23 mouse cellular contexts compared by ENCODE assay signal in genomic region chr7:71224320-71224865, GRCm38 (mm10).
A peak's percentile ranks its signal among the peaks of the same experiment; 100 is the strongest.
DNase-seq lines count a peak whose midpoint lies in the region; ATAC-seq and TF ChIP-seq lines count a peak whose summit lies in the region.
"Had no signal": no experiment of that assay in that cellular context is flagged by ENCODE, and none has a peak within 500 bp of the region (broad histone marks: within the 10 kb centered on the region; RNA-seq: fewer than 3 reads in every experiment).

No protein-coding gene starts in this region.

- H3K9me3 ChIP-seq in limb, embryonic 12.5 days, result no peaks in the 10 kb centered on the region
- H3K9me3 ChIP-seq in limb, embryonic 10.5 days (replicated peaks), result no peaks in the 10 kb centered on the region
- H3K9me3 ChIP-seq in intestine, embryonic 14.5 days (ENCODE audit: control insufficient read depth, low read length), result no peaks in the 10 kb centered on the region
- H3K9me3 ChIP-seq in limb, embryonic 15.5 days, result no peaks in the 10 kb centered on the region
- no peaks in the 10 kb centered on the region for H3K9me3 ChIP-seq in heart, embryonic 12.5 days (replicated peaks)
- H3K9me3 ChIP-seq: embryonic facial prominence, embryonic 12.5 days; hindbrain, embryonic 13.5 days; midbrain, embryonic 10.5 days; neural tube, embryonic 15.5 days had no signal

- peak overlapping the region; percentile 28 for H3K4me2 ChIP-seq in limb, embryonic 12.5 days
- peak overlapping the region; percentile 44 for H3K4me2 ChIP-seq in intestine, embryonic 14.5 days (ENCODE audit: low read length)
- H3K4me2 ChIP-seq in limb, embryonic 15.5 days, result peak overlapping the region; percentile 19; the same call in 1 of the 2 replicates
- H3K4me2 ChIP-seq in heart, embryonic 12.5 days, result no peak overlapping the region
- H3K4me2 ChIP-seq: embryonic facial prominence, embryonic 12.5 days; hindbrain, embryonic 13.5 days; neural tube, embryonic 15.5 days had no signal

- no peak for TF ChIP-seq POLR2A in kidney, adult 2 months (IDR thresholded peaks at IDR 0.05; ENCODE audit: low read depth, low read length)

- peak overlapping the region; percentile 61 for H3K27ac ChIP-seq in kidney, adult 2 months (ENCODE audit: insufficient read depth, low read depth, low read length)
- no peak overlapping the region for H3K27ac ChIP-seq in limb, embryonic 12.5 days
- no peak overlapping the region for H3K27ac ChIP-seq in limb, embryonic 10.5 days
- H3K27ac ChIP-seq in intestine, embryonic 14.5 days (ENCODE audit: low read depth), result no peak overlapping the region; the same call in 1 of the 2 replicates
- H3K27ac ChIP-seq in limb, embryonic 15.5 days, result no peak overlapping the region
- no peak overlapping the region for H3K27ac ChIP-seq in heart, embryonic 12.5 days (ENCODE audit: poor library complexity, severe bottlenecking)
- H3K27ac ChIP-seq: embryonic facial prominence, embryonic 12.5 days; hindbrain, embryonic 13.5 days; layer of hippocampus, adult 2 months; midbrain, embryonic 10.5 days; neural tube, embryonic 15.5 days had no signal

- no peak for DNase-seq in kidney, adult 2 months
- no peak for DNase-seq in kidney, postnatal 10 days
- DNase-seq in limb, embryonic 10.5 days (ENCODE audit: low spot score), result no peak
- no peak for DNase-seq in intestine, embryonic 14.5 days (ENCODE audit: low spot score)
- DNase-seq in adrenal gland, postnatal 25 days, result no peak
- DNase-seq: adrenal gland, adult 8-10 months; cerebellum, adult 18-20 months; cerebellum, postnatal 14 days; forebrain, postnatal 0 days; gastrocnemius, postnatal 14 days; heart, postnatal 36 days; layer of hippocampus, postnatal 36 days; right cerebral cortex, adult 18-20 months had no signal

- H3K36me3 ChIP-seq in kidney, adult 2 months (ENCODE audit: control insufficient read depth, insufficient read depth, low read length), result no peaks in the 10 kb centered on the region
- H3K36me3 ChIP-seq in limb, embryonic 12.5 days, result no peaks in the 10 kb centered on the region
- no peaks in the 10 kb centered on the region for H3K36me3 ChIP-seq in limb, embryonic 10.5 days
- H3K36me3 ChIP-seq in intestine, embryonic 14.5 days (ENCODE audit: control insufficient read depth, insufficient read depth, low read length), result no peaks in the 10 kb centered on the region
- H3K36me3 ChIP-seq in limb, embryonic 15.5 days, result no peaks in the 10 kb centered on the region
- no peaks in the 10 kb centered on the region for H3K36me3 ChIP-seq in heart, embryonic 12.5 days
- H3K36me3 ChIP-seq: embryonic facial prominence, embryonic 12.5 days; hindbrain, embryonic 13.5 days; midbrain, embryonic 10.5 days; neural tube, embryonic 15.5 days had no signal

- H3K4me3 ChIP-seq in kidney, adult 2 months (ENCODE audit: insufficient read depth, low read depth, low read length), result no peak overlapping the region
- no peak overlapping the region for H3K4me3 ChIP-seq in limb, embryonic 12.5 days (replicated peaks)
- H3K4me3 ChIP-seq in limb, embryonic 10.5 days, result no peak overlapping the region
- H3K4me3 ChIP-seq in intestine, embryonic 14.5 days (ENCODE audit: low read depth, low read length), result no peak overlapping the region
- peak overlapping the region; percentile 10; the same call in 1 of the 2 replicates for H3K4me3 ChIP-seq in limb, embryonic 15.5 days
- H3K4me3 ChIP-seq in heart, embryonic 12.5 days, result no peak overlapping the region
- H3K4me3 ChIP-seq: embryonic facial prominence, embryonic 12.5 days; hindbrain, embryonic 13.5 days; layer of hippocampus, adult 2 months; midbrain, embryonic 10.5 days; neural tube, embryonic 15.5 days had no signal

- no peaks in the 10 kb centered on the region for H3K4me1 ChIP-seq in kidney, adult 2 months (ENCODE audit: control insufficient read depth, insufficient read depth, low read length)
- H3K4me1 ChIP-seq in limb, embryonic 12.5 days (replicated peaks), result peaks cover 18% of the 10 kb centered on the region
- H3K4me1 ChIP-seq in limb, embryonic 10.5 days, result peaks cover 15% of the 10 kb centered on the region
- peaks cover 13% of the 10 kb centered on the region for H3K4me1 ChIP-seq in intestine, embryonic 14.5 days (replicated peaks; ENCODE audit: control insufficient read depth, insufficient read depth, low read length)
- 0 out of 2 replicates have a peak, but pooled peaks cover 3% of the 10 kb centered on the region for H3K4me1 ChIP-seq in limb, embryonic 15.5 days
- H3K4me1 ChIP-seq in heart, embryonic 12.5 days (replicated peaks), result no peaks in the 10 kb centered on the region
- H3K4me1 ChIP-seq: embryonic facial prominence, embryonic 12.5 days; hindbrain, embryonic 13.5 days; midbrain, embryonic 10.5 days; neural tube, embryonic 15.5 days had no signal

- no peaks in the 10 kb centered on the region for H3K27me3 ChIP-seq in kidney, adult 2 months (replicated peaks; ENCODE audit: control insufficient read depth, insufficient read depth, low read length)
- no peaks in the 10 kb centered on the region for H3K27me3 ChIP-seq in limb, embryonic 12.5 days
- no peaks in the 10 kb centered on the region for H3K27me3 ChIP-seq in limb, embryonic 10.5 days (ENCODE audit: low read depth, poor library complexity, severe bottlenecking)
- no peaks in the 10 kb centered on the region for H3K27me3 ChIP-seq in intestine, embryonic 14.5 days (replicated peaks; ENCODE audit: control insufficient read depth, insufficient read depth, low read length)
- no peaks in the 10 kb centered on the region for H3K27me3 ChIP-seq in limb, embryonic 15.5 days
- H3K27me3 ChIP-seq in heart, embryonic 12.5 days (replicated peaks), result no peaks in the 10 kb centered on the region
- H3K27me3 ChIP-seq: embryonic facial prominence, embryonic 12.5 days; hindbrain, embryonic 13.5 days; neural tube, embryonic 15.5 days had no signal

- H3K9ac ChIP-seq in limb, embryonic 12.5 days (replicated peaks), result no peak overlapping the region
- no peak overlapping the region for H3K9ac ChIP-seq in intestine, embryonic 14.5 days (ENCODE audit: low read length)
- H3K9ac ChIP-seq in limb, embryonic 15.5 days, result no peak overlapping the region
- no peak overlapping the region for H3K9ac ChIP-seq in heart, embryonic 12.5 days
- H3K9ac ChIP-seq: embryonic facial prominence, embryonic 12.5 days; forebrain, postnatal 0 days; hindbrain, embryonic 13.5 days; neural tube, embryonic 15.5 days had no signal

- 48% methylated on average over 9 of the region's 9 CpGs for WGBS in kidney, adult 2 months
- WGBS in limb, embryonic 12.5 days, result 62% methylated on average over 9 of the region's 9 CpGs
- WGBS in limb, embryonic 10.5 days, result 85% methylated on average over 9 of the region's 9 CpGs
- WGBS in intestine, embryonic 14.5 days, result 45% methylated on average over 9 of the region's 9 CpGs
- WGBS in limb, embryonic 15.5 days, result 56% methylated on average over 9 of the region's 9 CpGs
- WGBS in heart, embryonic 12.5 days, result 85% methylated on average over 9 of the region's 9 CpGs

- ATAC-seq in limb, embryonic 12.5 days (ENCODE audit: insufficient number of reproducible peaks, insufficient read depth, low FRiP score, low TSS enrichment, low read depth), result no peak
- no peak for ATAC-seq in intestine, embryonic 14.5 days (replicated peaks; ENCODE audit: low FRiP score, low TSS enrichment, low read depth)
- ATAC-seq in limb, embryonic 15.5 days (ENCODE audit: insufficient number of reproducible peaks, low FRiP score, low TSS enrichment, low read depth), result no peak
- ATAC-seq in heart, embryonic 12.5 days (ENCODE audit: insufficient number of reproducible peaks, low FRiP score), result no peak
- ATAC-seq: activated CD4-positive, CD25-positive, alpha-beta regulatory T cell, adult 4 months; forebrain, postnatal 0 days; inflammation-experienced regulatory T-cells, adult 6 months had no signal

- TF ChIP-seq CTCF in kidney, adult 2 months (conservative IDR thresholded peaks at IDR 0.05; ENCODE audit: insufficient read depth, insufficient read length, low read depth, low read length), result no peak
